In genomic region chr5:32211011-32211410, GRCm38 (mm10) we compare ENCODE assay signal across 18 mouse cellular contexts. TPM values are rescaled to one million over a fixed set of nuclear protein-coding genes. Genes with fewer than 3 reads are reported as not detected.
"Had no signal": no experiment of that assay in that cellular context is flagged by ENCODE, and none has a peak within 500 bp of the region (broad histone marks: within the 10 kb centered on the region; RNA-seq: fewer than 3 reads in every experiment).

No protein-coding gene starts in this region.

- H3K9ac ChIP-seq: lung, embryonic 14.5 days; midbrain, embryonic 12.5 days; neural tube, embryonic 13.5 days; neural tube, embryonic 15.5 days had no signal

- H3K9me3 ChIP-seq: midbrain, embryonic 12.5 days; neural tube, embryonic 13.5 days; neural tube, embryonic 15.5 days had no signal

- ATAC-seq: midbrain, embryonic 16.5 days had no signal

- H3K27me3 ChIP-seq: midbrain, embryonic 12.5 days; neural tube, embryonic 13.5 days; neural tube, embryonic 15.5 days had no signal

- H3K4me3 ChIP-seq: midbrain, embryonic 12.5 days; myocyte; neural tube, embryonic 13.5 days; neural tube, embryonic 15.5 days had no signal

- H3K36me3 ChIP-seq: midbrain, embryonic 12.5 days; neural tube, embryonic 13.5 days; neural tube, embryonic 15.5 days had no signal

- H3K4me1 ChIP-seq: neural tube, embryonic 13.5 days; neural tube, embryonic 15.5 days had no signal

- H3K27ac ChIP-seq: midbrain, embryonic 12.5 days; neural tube, embryonic 13.5 days; neural tube, embryonic 15.5 days had no signal

- H3K4me2 ChIP-seq: lung, embryonic 14.5 days; midbrain, embryonic 12.5 days; neural tube, embryonic 13.5 days; neural tube, embryonic 15.5 days had no signal

- DNase-seq: lung, adult 18-20 months; lung, embryonic 14.5 days; lung, postnatal 10 days; lung, postnatal 4 days; midbrain, embryonic 14.5 days; retina, postnatal 1 day; right cerebral cortex, adult 18-20 months; right cerebral cortex, postnatal 25 days; right cerebral cortex, postnatal 4 days; spleen, adult 18-20 months; thymus, adult 18-20 months; thymus, postnatal 14 days; thymus, postnatal 4 days had no signal

RNA-seq across cellular contexts. Expression of gene Plb1, which starts 21.5 kb away (rescaled TPM):
- polyA plus RNA-seq: midbrain, embryonic 14.5 days; neural tube, embryonic 13.5 days; neural tube, embryonic 15.5 days had no signal
